Mouse (Mus musculus) liver, adult 2 months (tissue): ENCODE measurements at regions not wholly inside any gene's neighbourhood (a gene's known extent, or its start where the extent isn't known, plus 50 kb on each side); places are given as distances from the start of the nearest gene placed in this dataset.

Experiments
- CTCF ChIP-seq: fragments of 200-500 bp; IDR thresholded peaks from 2 replicates; pipeline ENCODE4 v1.5.1; 2011; ENCODE audit warnings: low read depth, low read length, control low read depth
- POLR2A ChIP-seq: fragments of 200-500 bp; IDR thresholded peaks from 2 replicates; pipeline ENCODE4 v1.6.1; 2011; ENCODE audit warnings: low read length, control low read depth; ENCODE audit not compliant: insufficient read depth; ENCODE audit errors: extremely low read depth

DNA sequence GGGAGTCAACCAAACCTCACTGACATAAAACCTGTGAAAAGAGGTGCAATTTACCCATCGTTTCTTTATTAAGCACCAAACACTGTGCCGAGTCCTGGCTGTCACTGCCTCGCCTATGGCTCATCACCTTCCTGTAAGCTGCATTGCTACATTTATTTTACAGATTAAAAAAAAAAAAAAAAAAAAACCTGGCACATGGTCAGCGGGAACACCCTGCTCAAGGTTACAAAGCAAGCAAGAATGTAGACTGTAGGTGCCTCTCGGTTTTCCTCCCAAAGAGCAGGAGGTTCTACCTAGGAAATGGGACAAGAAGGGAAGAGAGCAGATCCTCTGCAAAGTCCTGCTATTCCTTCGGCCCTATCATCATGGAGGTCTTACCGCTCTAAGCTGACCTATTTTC lies 146.9 kb upstream of the Nabp1 start:
- TF ChIP-seq CTCF (no peak), POLR2A (no peak)
